21 mouse cellular contexts compared by ENCODE assay signal in genomic region chrX:71141390-71141789, GRCm38 (mm10).
"Had no signal": no experiment of that assay in that cellular context is flagged by ENCODE, and none has a peak within 500 bp of the region (broad histone marks: within the 10 kb centered on the region; RNA-seq: fewer than 3 reads in every experiment).

No protein-coding gene starts in this region.

- H3K4me1 ChIP-seq: limb, embryonic 12.5 days; limb, embryonic 15.5 days; liver, embryonic 15.5 days; megakaryocyte, embryonic 14.5 days; midbrain, embryonic 10.5 days; midbrain, embryonic 13.5 days; neural tube, embryonic 13.5 days had no signal

- H3K27me3 ChIP-seq: limb, embryonic 15.5 days; midbrain, embryonic 13.5 days; neural tube, embryonic 13.5 days had no signal

- DNase-seq: kidney, adult 18-20 months; kidney, postnatal 14 days; kidney, postnatal 4 days; left cerebral cortex, postnatal 4 days; lung, adult 2 months; retina, postnatal 1 day; right cerebral cortex, postnatal 4 days; thymus, adult 2 months; thymus, postnatal 14 days; thymus, postnatal 4 days had no signal

- H3K27ac ChIP-seq: limb, embryonic 12.5 days; limb, embryonic 15.5 days; liver, embryonic 15.5 days; midbrain, embryonic 10.5 days; midbrain, embryonic 13.5 days; neural tube, embryonic 13.5 days; stomach, postnatal 0 days had no signal

- ATAC-seq: midbrain, embryonic 13.5 days; midbrain, embryonic 16.5 days had no signal

- H3K9me3 ChIP-seq: limb, embryonic 12.5 days; limb, embryonic 15.5 days; liver, embryonic 15.5 days; megakaryocyte, embryonic 14.5 days; midbrain, embryonic 10.5 days; midbrain, embryonic 13.5 days; neural tube, embryonic 13.5 days had no signal

- H3K4me3 ChIP-seq: limb, embryonic 12.5 days; limb, embryonic 15.5 days; liver, embryonic 15.5 days; megakaryocyte, embryonic 14.5 days; midbrain, embryonic 10.5 days; midbrain, embryonic 13.5 days; myocyte; neural tube, embryonic 13.5 days had no signal

- H3K9ac ChIP-seq: limb, embryonic 12.5 days; limb, embryonic 15.5 days; liver, embryonic 15.5 days; midbrain, embryonic 13.5 days; neural tube, embryonic 13.5 days had no signal

- H3K4me2 ChIP-seq: limb, embryonic 12.5 days; limb, embryonic 15.5 days; liver, embryonic 11.5 days; liver, embryonic 15.5 days; midbrain, embryonic 13.5 days; neural tube, embryonic 13.5 days had no signal

- H3K36me3 ChIP-seq: limb, embryonic 12.5 days; limb, embryonic 15.5 days; liver, embryonic 15.5 days; midbrain, embryonic 10.5 days; midbrain, embryonic 13.5 days; neural tube, embryonic 13.5 days had no signal
